Mouse (Mus musculus) cerebellum, adult 2 months (tissue): Measurements from ENCODE around the gene Pacrg. TPM values are rescaled to one million over a fixed set of nuclear protein-coding genes. Genes with fewer than 3 reads are reported as not detected.

Experiments
- DNase-seq, 2 experiments: peaks; one replicate each; pipeline ENCODE4 v3.0.0; 2021
- H3K27ac ChIP-seq: fragments of 200-500 bp; 2 replicates; pipeline ENCODE4 v1.5.1; 2012; ENCODE audit warnings: low read length, control low read depth, inconsistent platforms; ENCODE audit not compliant: insufficient read depth
- H3K27me3 ChIP-seq: fragments of 200-500 bp; 2 replicates; pipeline ENCODE4 v1.6.1; 2012; ENCODE audit warnings: inconsistent platforms, mild to moderate bottlenecking, low read length, moderate library complexity; ENCODE audit not compliant: control insufficient read depth, insufficient read depth
- H3K4me1 ChIP-seq: fragments of 200-500 bp; 2 replicates; pipeline ENCODE4 v1.6.1; 2011; ENCODE audit warnings: low read length; ENCODE audit not compliant: control insufficient read depth, insufficient read depth
- H3K4me3 ChIP-seq: fragments of 200-500 bp; replicated peaks from 2 replicates; pipeline ENCODE3; 2011; ENCODE audit warnings: mild to moderate bottlenecking, low read depth, low read length, control low read depth; ENCODE audit not compliant: insufficient read depth
- CTCF ChIP-seq: fragments of 200-500 bp; IDR thresholded peaks from 2 replicates; pipeline ENCODE4 v1.5.1; 2011; ENCODE audit warnings: low read depth, mild to moderate bottlenecking, control low read depth, low read length, moderate library complexity, borderline replicate concordance; ENCODE audit not compliant: insufficient read depth
- POLR2A ChIP-seq: fragments of 200-500 bp; IDR thresholded peaks from 2 replicates; pipeline ENCODE4 v1.6.1; 2011; ENCODE audit warnings: low read length, control low read depth, borderline replicate concordance; ENCODE audit not compliant: insufficient read depth
- WGBS: fragments of 180-500 bp; shearing (Covaris S2); methylation state at CpG from one replicate; pipeline ENCODE4 v1.1.7; 2018; 5-methylcytosine and 5-hydroxymethylcytosine counted together
- polyA plus RNA-seq: library from polyadenylated mRNA; depleted of rRNA; stranded (reverse); fragments of >200 nt; gene quantifications from 2 replicates; pipeline ENCODE4 v1.2.3, GENCODE M21; 2012

Pacrg gene
- polyA plus RNA-seq, 1 experiment: 17.4 TPM

- Histone ChIP-seq H3K27me3 (no peaks in the 10 kb centered on the region), H3K4me1 (0 out of 2 replicates have a peak, but pooled peaks cover 4% of the 10 kb centered on the region), H3K27ac (peak overlapping the region; percentile 48; the same call in 1 of the 2 replicates), H3K4me3 (no peak overlapping the region)
- DNase-seq: no peak
- 83% methylated on average over 10 of the region's 10 CpGs for WGBS
- TF ChIP-seq CTCF: no peak
- no peak for TF ChIP-seq POLR2A
Observed at GRCm38 (mm10) chr17:10397924-10398627, 442.0 kb downstream of the Pacrg start.

- peak overlapping the region; percentile 31; the same call in 1 of the 2 replicates for H3K27ac ChIP-seq
- H3K4me1 ChIP-seq: 0 out of 2 replicates have a peak, but pooled peaks cover 4% of the 10 kb centered on the region
- WGBS: 51% methylated on average over 11 of the region's 11 CpGs
- TF ChIP-seq POLR2A (no peak), CTCF (no peak)
- DNase-seq: no peak
- no peaks in the 10 kb centered on the region for H3K27me3 ChIP-seq
- no peak overlapping the region for H3K4me3 ChIP-seq
Observed at GRCm38 (mm10) chr17:10397336-10397735, 442.8 kb downstream of the Pacrg start.

- WGBS: 53% methylated on average over 6 of the region's 6 CpGs
- no peak for DNase-seq
- Histone ChIP-seq H3K27me3 (no peaks in the 10 kb centered on the region), H3K4me1 (0 out of 2 replicates have a peak, but pooled peaks cover 4% of the 10 kb centered on the region), H3K4me3 (no peak overlapping the region), H3K27ac (peak overlapping the region; percentile 31; the same call in 1 of the 2 replicates)
- TF ChIP-seq POLR2A (no peak), CTCF (no peak)
Observed at GRCm38 (mm10) chr17:10396863-10397262, 443.2 kb downstream of the Pacrg start.

GRCm38 (mm10) chr17:10394855-10395254 is 445.3 kb downstream of the Pacrg start:
- H3K27ac ChIP-seq: peak overlapping the region; percentile 58; the same call in 1 of the 2 replicates
- peak; percentile 39 to 68 for DNase-seq
- H3K27me3 ChIP-seq: no peaks in the 10 kb centered on the region
- 0 out of 2 replicates have a peak, but pooled peaks cover 4% of the 10 kb centered on the region for H3K4me1 ChIP-seq
- H3K4me3 ChIP-seq: no peak overlapping the region
- TF ChIP-seq CTCF (no peak), POLR2A (no peak)
- 34% methylated on average over 8 of the region's 8 CpGs for WGBS

GRCm38 (mm10) chr17:10393766-10394165 is 446.3 kb downstream of the Pacrg start:
- Histone ChIP-seq H3K27ac (no peak overlapping the region; the same call in 1 of the 2 replicates), H3K27me3 (no peaks in the 10 kb centered on the region), H3K4me1 (0 out of 2 replicates have a peak, but pooled peaks cover 4% of the 10 kb centered on the region), H3K4me3 (no peak overlapping the region)
- TF ChIP-seq POLR2A (no peak), CTCF (no peak)
- no peak for DNase-seq
- WGBS: 90% methylated on average over 4 of the region's 4 CpGs

- H3K4me3 ChIP-seq: no peak overlapping the region
- H3K4me1 ChIP-seq: 0 out of 2 replicates have a peak, but pooled peaks cover 4% of the 10 kb centered on the region
- TF ChIP-seq CTCF (no peak), POLR2A (no peak)
- H3K27me3 ChIP-seq: no peaks in the 10 kb centered on the region
- H3K27ac ChIP-seq: no peak overlapping the region
- WGBS: 86% methylated on average over 14 of the region's 14 CpGs
- no peak for DNase-seq
Observed at GRCm38 (mm10) chr17:10392342-10393034, 447.6 kb downstream of the Pacrg start.

GRCm38 (mm10) chr17:10390232-10391172 is 449.6 kb downstream of the Pacrg start:
- Histone ChIP-seq H3K4me1 (no peaks in the 10 kb centered on the region), H3K27me3 (no peaks in the 10 kb centered on the region), H3K27ac (peak overlapping the region; percentile 6; the same call in 1 of the 2 replicates), H3K4me3 (no peak overlapping the region)
- 42% methylated on average over 19 of the region's 19 CpGs for WGBS
- TF ChIP-seq CTCF: no peak
- TF ChIP-seq POLR2A: no peak
- DNase-seq: peak; percentile 51 to 67
